Mouse (Mus musculus): ENCODE measurements at regions not wholly inside any gene's neighbourhood (a gene's known extent, or its start where the extent isn't known, plus 50 kb on each side); places are given as distances from the start of the nearest gene placed in this dataset.

DNA sequence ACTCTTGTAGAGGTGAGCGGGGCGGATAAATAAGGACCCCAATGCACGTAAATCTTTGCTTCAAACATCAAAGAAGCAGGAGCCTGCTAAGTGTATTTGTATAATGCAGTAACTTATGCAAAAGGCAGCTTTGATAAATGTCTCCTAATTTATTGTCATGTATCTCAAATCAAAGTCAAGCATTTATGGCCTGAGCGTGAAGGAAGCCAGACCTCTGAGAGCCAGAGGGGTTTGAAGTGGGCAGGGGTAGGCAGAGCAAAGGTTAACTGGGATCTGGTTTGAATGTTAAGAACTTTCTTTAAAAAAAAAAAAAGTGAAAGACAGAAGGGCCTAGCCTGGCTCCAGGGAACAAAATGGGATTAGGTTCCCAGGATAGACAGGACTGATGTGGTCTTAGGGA, 151.1 kb upstream of the Irx3 start:
- Histone ChIP-seq H3K9ac (no peak overlapping the region), H3K9me3 (no peaks in the 10 kb centered on the region), H3K4me1 (peaks cover 19% of the 10 kb centered on the region), H3K27ac (no peak overlapping the region), H3K27me3 (peaks cover 87% of the 10 kb centered on the region), H3K4me2 (replicated peaks) (no peak overlapping the region), H3K36me3 (no peaks in the 10 kb centered on the region), H3K4me3 (no peak overlapping the region)
- ATAC-seq (ENCODE audit: low FRiP score, low read depth): no peak
- WGBS: 19% methylated on average over 4 of the region's 4 CpGs

DNA sequence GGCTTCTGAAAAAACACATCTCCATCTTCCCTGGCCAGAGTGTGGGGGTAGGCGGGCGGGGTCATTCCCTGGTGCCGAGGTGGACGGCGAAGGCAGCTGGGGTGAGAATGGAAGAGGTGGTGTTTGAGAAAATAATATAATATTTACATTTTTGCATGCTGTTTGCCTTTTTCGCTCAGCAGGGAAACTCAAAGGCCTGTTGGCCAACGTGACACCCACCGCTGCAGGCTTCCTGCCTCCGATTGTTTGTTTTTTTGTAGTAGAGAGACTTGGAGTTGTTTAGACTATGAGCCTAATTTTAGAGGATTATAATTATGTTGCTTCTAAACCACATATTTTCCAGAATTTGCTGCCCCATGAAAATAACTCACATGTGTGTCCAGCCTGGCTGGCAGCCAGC, 147.2 kb upstream of the Irx3 start:
- no peak overlapping the region; the same call in 1 of the 2 replicates for H3K27ac ChIP-seq
- peak overlapping the region; percentile 60 for H3K4me2 ChIP-seq (replicated peaks)
- WGBS: 22% methylated on average over 9 of the region's 9 CpGs
- H3K9me3 ChIP-seq: no peaks in the 10 kb centered on the region
- H3K4me1 ChIP-seq: peaks cover 33% of the 10 kb centered on the region
- peaks cover 84% of the 10 kb centered on the region for H3K27me3 ChIP-seq
- H3K4me3 ChIP-seq: peak overlapping the region; percentile 26
- no peak for ATAC-seq (ENCODE audit: low FRiP score, low read depth)
- no peak overlapping the region for H3K9ac ChIP-seq
- H3K36me3 ChIP-seq: no peaks in the 10 kb centered on the region

DNA sequence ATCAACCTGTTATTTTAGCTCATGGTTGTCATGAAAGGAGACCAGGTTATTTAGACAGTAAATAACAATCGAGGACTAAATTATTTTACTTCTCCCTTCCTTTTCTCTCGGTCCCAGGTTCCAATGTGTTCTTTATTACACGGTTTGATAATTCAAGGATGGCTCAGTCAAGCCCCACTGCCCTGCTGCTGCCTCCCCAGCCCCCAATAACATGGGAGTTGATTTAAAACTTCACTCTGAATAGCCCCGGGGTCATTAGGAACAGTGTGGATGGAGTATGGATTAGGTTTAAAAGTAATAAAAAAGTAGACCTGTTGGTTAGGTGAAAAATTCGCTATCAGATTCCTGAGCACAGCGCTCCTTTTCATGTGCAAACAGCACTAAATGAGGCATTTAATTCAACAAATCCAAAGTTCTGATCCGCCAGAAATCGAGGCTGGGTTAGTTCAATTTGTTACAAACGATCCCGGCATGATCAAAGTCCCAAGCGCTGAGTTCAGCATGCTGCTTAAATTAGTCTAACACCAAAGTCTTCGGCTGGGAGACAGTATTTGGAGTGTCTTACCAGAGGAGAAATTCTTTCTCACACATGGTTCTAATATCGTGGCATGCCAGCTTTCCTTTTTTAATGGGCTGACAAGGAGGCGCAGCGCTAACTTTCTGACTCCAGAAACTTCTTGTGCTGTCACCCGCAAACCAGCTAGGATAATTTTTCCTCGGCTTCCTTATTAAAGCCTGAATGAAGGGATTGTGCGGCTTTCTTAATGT, 146.5 kb upstream of the Irx3 start:
- Histone ChIP-seq H3K4me1 (peaks cover 33% of the 10 kb centered on the region), H3K9me3 (no peaks in the 10 kb centered on the region), H3K36me3 (no peaks in the 10 kb centered on the region), H3K4me2 (replicated peaks) (peak overlapping the region; percentile 60), H3K27ac (no peak overlapping the region; the same call in 1 of the 2 replicates), H3K27me3 (peaks cover 84% of the 10 kb centered on the region), H3K9ac (no peak overlapping the region), H3K4me3 (peak overlapping the region; percentile 26)
- ATAC-seq (ENCODE audit: low FRiP score, low read depth): peak; percentile 57; the same call in 1 of the 2 replicates
- WGBS: 9% methylated on average over 18 of the region's 18 CpGs

GRCm38 (mm10) chr8:91941005-91941404, 139.1 kb upstream of the Irx3 start:
- Histone ChIP-seq H3K4me2 (replicated peaks) (no peak overlapping the region), H3K27me3 (peaks cover 93% of the 10 kb centered on the region), H3K9me3 (no peaks in the 10 kb centered on the region), H3K36me3 (no peaks in the 10 kb centered on the region), H3K4me1 (peaks cover 8% of the 10 kb centered on the region), H3K27ac (no peak overlapping the region), H3K4me3 (no peak overlapping the region), H3K9ac (no peak overlapping the region)
- ATAC-seq (ENCODE audit: low FRiP score, low read depth): no peak
- 9% methylated on average over 5 of the region's 5 CpGs for WGBS

DNA sequence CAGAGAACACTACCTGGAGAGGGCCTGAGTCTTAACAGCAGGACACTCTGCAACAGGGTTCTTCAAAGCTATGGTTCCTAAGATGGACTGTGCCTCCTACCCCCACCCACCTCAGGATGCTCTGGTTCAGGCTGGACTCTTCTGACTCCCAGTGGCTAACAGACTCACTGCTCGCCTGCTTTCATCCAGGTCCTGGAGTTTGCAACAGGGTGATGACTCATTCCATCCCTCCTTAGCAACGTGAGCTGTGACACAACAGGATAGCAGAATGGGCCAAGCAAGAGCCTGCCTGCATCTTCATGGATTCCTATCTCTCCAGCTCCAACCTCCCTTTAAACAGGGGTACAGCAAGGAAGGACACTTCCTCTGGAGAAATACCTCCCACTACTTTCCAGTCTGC, 135.4 kb upstream of the Irx3 start:
- H3K27me3 ChIP-seq: peaks cover 93% of the 10 kb centered on the region
- no peaks in the 10 kb centered on the region for H3K9me3 ChIP-seq
- H3K4me3 ChIP-seq: no peak overlapping the region
- H3K36me3 ChIP-seq: no peaks in the 10 kb centered on the region
- peaks cover 8% of the 10 kb centered on the region for H3K4me1 ChIP-seq
- no peak overlapping the region for H3K9ac ChIP-seq
- no peak overlapping the region for H3K4me2 ChIP-seq (replicated peaks)
- no peak overlapping the region for H3K27ac ChIP-seq
- no peak for ATAC-seq (ENCODE audit: low FRiP score, low read depth)
- 40% methylated on average over 2 of the region's 2 CpGs for WGBS

- H3K4me2 ChIP-seq (replicated peaks): no peak overlapping the region
- H3K27ac ChIP-seq: no peak overlapping the region
- WGBS: 35% methylated on average over 4 of the region's 4 CpGs
- H3K9me3 ChIP-seq: no peaks in the 10 kb centered on the region
- peaks cover 32% of the 10 kb centered on the region for H3K4me1 ChIP-seq
- no peaks in the 10 kb centered on the region for H3K36me3 ChIP-seq
- H3K9ac ChIP-seq: no peak overlapping the region
- peaks cover 86% of the 10 kb centered on the region for H3K27me3 ChIP-seq
- peak; percentile 77 for ATAC-seq (ENCODE audit: low FRiP score, low read depth)
- no peak overlapping the region for H3K4me3 ChIP-seq
Observed at GRCm38 (mm10) chr8:91930520-91930919, 128.7 kb upstream of the Irx3 start.

GRCm38 (mm10) chr8:91925968-91926524, 124.2 kb upstream of the Irx3 start:
- 12% methylated on average over 8 of the region's 8 CpGs for WGBS
- Histone ChIP-seq H3K9ac (no peak overlapping the region), H3K4me3 (no peak overlapping the region), H3K4me1 (peaks cover 33% of the 10 kb centered on the region), H3K27me3 (peaks cover 91% of the 10 kb centered on the region), H3K4me2 (replicated peaks) (peak overlapping the region; percentile 9; the same call in 1 of the 2 replicates), H3K36me3 (no peaks in the 10 kb centered on the region), H3K27ac (no peak overlapping the region), H3K9me3 (no peaks in the 10 kb centered on the region)
- ATAC-seq (ENCODE audit: low FRiP score, low read depth): no peak

DNA sequence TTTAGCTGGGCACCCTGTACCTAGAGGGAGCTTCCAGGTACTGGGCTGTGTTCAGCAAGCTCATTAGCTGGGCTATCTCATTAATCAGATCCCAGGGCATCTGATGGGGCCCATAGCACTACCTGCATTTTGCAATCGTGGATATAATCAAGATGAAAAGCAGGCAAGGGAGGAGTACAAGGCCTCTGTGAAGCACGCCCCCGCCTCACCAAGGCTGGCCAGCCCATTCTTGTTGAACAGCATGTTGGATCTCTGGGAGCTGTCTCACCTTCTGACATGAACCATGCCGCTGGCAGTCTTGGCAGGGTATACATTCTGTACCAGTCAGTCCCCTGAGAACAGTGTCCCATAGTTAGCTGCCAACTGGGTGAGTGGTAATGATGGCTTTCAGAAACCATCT, 122.3 kb upstream of the Irx3 start:
- H3K4me1 ChIP-seq: peaks cover 24% of the 10 kb centered on the region
- no peak overlapping the region for H3K27ac ChIP-seq
- H3K9me3 ChIP-seq: no peaks in the 10 kb centered on the region
- no peak for ATAC-seq (ENCODE audit: low FRiP score, low read depth)
- H3K36me3 ChIP-seq: no peaks in the 10 kb centered on the region
- no peak overlapping the region for H3K4me2 ChIP-seq (replicated peaks)
- WGBS: 81% methylated on average over 4 of the region's 4 CpGs
- no peak overlapping the region for H3K9ac ChIP-seq
- peaks cover 91% of the 10 kb centered on the region for H3K27me3 ChIP-seq
- no peak overlapping the region for H3K4me3 ChIP-seq

DNA sequence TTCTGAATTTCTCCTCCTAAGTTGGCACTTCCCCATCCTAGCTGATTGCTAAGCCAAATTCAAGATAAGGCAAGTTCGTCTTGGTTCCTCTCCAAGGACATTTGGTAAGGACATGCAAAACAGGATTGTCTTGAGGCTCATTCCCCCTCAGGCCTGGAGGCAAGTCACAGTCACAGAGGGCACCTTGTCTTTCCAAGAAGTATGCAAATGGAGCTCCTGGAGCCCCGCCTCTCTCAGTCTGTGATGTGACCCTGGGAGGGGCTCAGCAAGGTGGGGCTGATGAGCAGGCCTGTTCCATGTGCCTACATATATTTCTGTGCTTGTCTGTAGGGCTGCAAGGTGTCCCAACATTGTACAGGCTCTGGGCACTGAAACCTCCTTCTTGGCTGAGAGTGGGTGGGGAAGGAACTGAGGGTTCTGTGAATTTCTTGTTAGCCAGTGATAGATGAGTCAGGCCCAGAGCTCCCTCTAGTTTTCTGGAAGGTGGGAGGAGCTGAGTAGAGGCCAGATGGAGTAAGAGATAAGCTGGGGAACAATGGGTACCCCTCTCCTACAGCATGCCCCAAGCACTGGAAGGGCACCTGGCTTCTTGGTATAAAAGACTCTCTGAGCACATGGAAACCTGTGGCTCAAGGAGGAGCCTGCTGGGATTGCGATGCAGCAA, 120.5 kb upstream of the Irx3 start:
- ATAC-seq (ENCODE audit: low FRiP score, low read depth): no peak
- no peak overlapping the region for H3K4me3 ChIP-seq
- H3K9ac ChIP-seq: no peak overlapping the region
- peaks cover 18% of the 10 kb centered on the region for H3K4me1 ChIP-seq
- WGBS: 78% methylated on average over 3 of the region's 3 CpGs
- H3K27ac ChIP-seq: no peak overlapping the region
- no peaks in the 10 kb centered on the region for H3K36me3 ChIP-seq
- no peak overlapping the region for H3K4me2 ChIP-seq (replicated peaks)
- peaks cover 87% of the 10 kb centered on the region for H3K27me3 ChIP-seq
- H3K9me3 ChIP-seq: no peaks in the 10 kb centered on the region

DNA sequence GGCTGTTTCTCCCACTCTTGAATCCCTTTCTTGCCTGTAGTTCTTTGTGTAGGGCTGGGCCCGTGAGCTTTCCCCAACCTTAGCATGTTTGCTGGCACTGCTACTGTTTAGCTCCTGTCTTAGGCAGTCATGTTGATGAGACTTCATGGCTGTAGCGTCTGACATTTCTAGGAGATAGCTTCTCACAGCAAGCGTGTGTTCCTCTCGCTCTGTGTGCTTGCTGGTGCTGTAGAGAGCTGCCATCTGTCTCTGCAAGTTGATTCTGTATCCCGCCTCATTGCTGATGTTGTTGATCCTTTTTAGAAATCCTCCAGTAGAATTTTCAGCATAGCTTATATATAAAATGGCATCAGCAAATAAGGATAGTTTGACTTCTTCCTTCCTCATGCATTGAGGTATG, 116.0 kb upstream of the Irx3 start:
- Histone ChIP-seq H3K4me1 (no peaks in the 10 kb centered on the region), H3K4me3 (no peak overlapping the region), H3K27ac (no peak overlapping the region), H3K4me2 (replicated peaks) (no peak overlapping the region), H3K9me3 (no peaks in the 10 kb centered on the region), H3K9ac (no peak overlapping the region), H3K27me3 (peaks cover 87% of the 10 kb centered on the region), H3K36me3 (no peaks in the 10 kb centered on the region)
- 92% methylated on average over 5 of the region's 5 CpGs for WGBS
- no peak for ATAC-seq (ENCODE audit: low FRiP score, low read depth)

DNA sequence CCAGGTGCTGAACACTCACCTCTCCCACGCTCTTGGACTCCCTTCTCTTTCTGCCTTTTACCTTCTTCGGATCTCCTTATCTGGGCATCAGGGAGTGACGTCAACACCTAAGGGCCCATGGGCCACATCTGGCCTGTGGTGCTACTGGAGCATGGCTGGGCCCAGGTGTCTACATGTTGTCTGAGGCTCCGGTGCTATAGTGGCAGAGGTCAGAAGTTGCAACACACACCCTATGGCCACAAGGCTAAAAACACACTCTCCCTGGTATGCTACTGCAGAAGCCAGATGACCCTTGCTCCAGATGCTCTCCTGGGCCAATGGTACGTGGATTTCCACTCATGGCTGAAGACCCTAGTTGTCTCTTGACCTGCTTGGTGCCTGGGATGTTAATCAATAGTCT, 112.1 kb upstream of the Irx3 start:
- H3K4me1 ChIP-seq: peaks cover 8% of the 10 kb centered on the region
- no peak for ATAC-seq (ENCODE audit: low FRiP score, low read depth)
- H3K36me3 ChIP-seq: no peaks in the 10 kb centered on the region
- H3K9ac ChIP-seq: no peak overlapping the region
- no peak overlapping the region for H3K4me3 ChIP-seq
- peaks cover 95% of the 10 kb centered on the region for H3K27me3 ChIP-seq
- no peaks in the 10 kb centered on the region for H3K9me3 ChIP-seq
- 83% methylated on average over 5 of the region's 5 CpGs for WGBS
- no peak overlapping the region for H3K27ac ChIP-seq
- no peak overlapping the region for H3K4me2 ChIP-seq (replicated peaks)

GRCm38 (mm10) chr8:91913121-91913520, 111.3 kb upstream of the Irx3 start:
- peaks cover 10% of the 10 kb centered on the region for H3K4me1 ChIP-seq

More at GRCm38 (mm10) chr8:91913121-91913520, 111.3 kb upstream of the Irx3 start:
- Histone ChIP-seq H3K4me3 (no peak overlapping the region), H3K9me3 (no peaks in the 10 kb centered on the region), H3K27me3 (peaks cover 97% of the 10 kb centered on the region), H3K9ac (no peak overlapping the region), H3K4me2 (replicated peaks) (no peak overlapping the region), H3K27ac (no peak overlapping the region), H3K36me3 (no peaks in the 10 kb centered on the region)
- 73% methylated on average over 6 of the region's 6 CpGs for WGBS
- ATAC-seq (ENCODE audit: low FRiP score, low read depth): no peak

All from limb, embryonic 13.5 days (tissue).